Mouse (Mus musculus): ENCODE measurements around the gene Jph4.

Gene Jph4

GRCm38 (mm10) chr14:55095263-55095662 lies 21.5 kb downstream of the Jph4 start:
- DNase-seq (ENCODE audit: low spot score in 2 of 2), result no peak

GRCm38 (mm10) chr14:55094704-55095231 lies 22.0 kb downstream of the Jph4 start, which contains the start of gene Thtpa:
Gene Thtpa, plus strand, starts transcription at chr14:55094784.
- DNase-seq (ENCODE audit: low spot score in 2 of 2), result peak; percentile 63 to 84

GRCm38 (mm10) chr14:55093927-55094326 lies 22.8 kb downstream of the Jph4 start:
- no peak for DNase-seq (ENCODE audit: low spot score in 2 of 2)

- peak; percentile 92 to 95 for DNase-seq (ENCODE audit: low spot score in 2 of 2)
Measured at GRCm38 (mm10) chr14:55092011-55092577, 24.6 kb downstream of the Jph4 start, which contains the start of gene Zfhx2. Gene Zfhx2, minus strand, starts transcription at chr14:55092324.

GRCm38 (mm10) chr14:55091209-55091865 lies 25.4 kb downstream of the Jph4 start:
- peak in 1 of 2 experiments; percentile 73 for DNase-seq (ENCODE audit: low spot score in 2 of 2)

- DNase-seq (ENCODE audit: low spot score in 2 of 2), result no peak
Measured at GRCm38 (mm10) chr14:55089199-55089947, 27.4 kb downstream of the Jph4 start.

GRCm38 (mm10) chr14:55086009-55086514 lies 30.7 kb downstream of the Jph4 start:
- no peak for DNase-seq (ENCODE audit: low spot score in 2 of 2)

- no peak for DNase-seq (ENCODE audit: low spot score in 2 of 2)
Measured at GRCm38 (mm10) chr14:55085324-55086008, 31.3 kb downstream of the Jph4 start.

GRCm38 (mm10) chr14:55083481-55083880 lies 33.3 kb downstream of the Jph4 start:
- DNase-seq (ENCODE audit: low spot score in 2 of 2), result no peak

GRCm38 (mm10) chr14:55081105-55081504 lies 35.6 kb downstream of the Jph4 start:
- no peak for DNase-seq (ENCODE audit: low spot score in 2 of 2)

- peak; percentile 75 to 92 for DNase-seq (ENCODE audit: low spot score in 2 of 2)
Measured at GRCm38 (mm10) chr14:55079214-55079970, 37.3 kb downstream of the Jph4 start.

- no peak for DNase-seq (ENCODE audit: low spot score in 2 of 2)
Measured at GRCm38 (mm10) chr14:55078366-55078989, 38.3 kb downstream of the Jph4 start.

- DNase-seq (ENCODE audit: low spot score in 2 of 2), result no peak
Measured at GRCm38 (mm10) chr14:55077481-55078365, 39.0 kb downstream of the Jph4 start.

GRCm38 (mm10) chr14:55076956-55077355 lies 39.8 kb downstream of the Jph4 start:
- DNase-seq (ENCODE audit: low spot score in 2 of 2), result no peak

GRCm38 (mm10) chr14:55076224-55076623 lies 40.5 kb downstream of the Jph4 start:
- no peak for DNase-seq (ENCODE audit: low spot score in 2 of 2)

GRCm38 (mm10) chr14:55074416-55074815 lies 42.3 kb downstream of the Jph4 start:
- DNase-seq (ENCODE audit: low spot score in 2 of 2), result no peak

GRCm38 (mm10) chr14:55071756-55072155 lies 45.0 kb downstream of the Jph4 start:
- DNase-seq (ENCODE audit: low spot score in 2 of 2), result no peak

GRCm38 (mm10) chr14:55066042-55066441 lies 50.7 kb downstream of the Jph4 start:
- no peak for DNase-seq (ENCODE audit: low spot score in 2 of 2)

GRCm38 (mm10) chr14:55065391-55065790 lies 51.3 kb downstream of the Jph4 start:
- DNase-seq (ENCODE audit: low spot score in 2 of 2), result no peak

Data from spleen, postnatal 4 days (tissue).